Mouse (Mus musculus) bone marrow macrophage, adult 2 months (primary cell): ENCODE measurements at regions not wholly inside any gene's neighbourhood (a gene's known extent, or its start where the extent isn't known, plus 50 kb on each side); places are given as distances from the start of the nearest gene placed in this dataset.

Source experiments
- CTCF ChIP-seq: IDR thresholded peaks from 2 replicates; pipeline ENCODE4 v1.5.1; 2012; ENCODE audit warnings: low read depth, mild to moderate bottlenecking, low read length, moderate library complexity
- POLR2A ChIP-seq: IDR thresholded peaks from 2 replicates; pipeline ENCODE4 v1.6.1; 2012; ENCODE audit warnings: mild to moderate bottlenecking, low read depth, low read length, borderline replicate concordance

GRCm38 (mm10) chr2:167792753-167793152 lies 103.1 kb upstream of the Tmem189 start:
- TF ChIP-seq CTCF = no peak
- no peak for TF ChIP-seq POLR2A
